Mouse (Mus musculus) cerebellum, adult 2 months (tissue): ENCODE results near the gene Sec22a.

Experiments
- CTCF ChIP-seq: fragments of 200-500 bp; IDR thresholded peaks from 2 replicates; pipeline ENCODE4 v1.5.1; 2011; ENCODE audit warnings: low read depth, mild to moderate bottlenecking, control low read depth, low read length, moderate library complexity, borderline replicate concordance; ENCODE audit not compliant: insufficient read depth
- POLR2A ChIP-seq: fragments of 200-500 bp; IDR thresholded peaks from 2 replicates; pipeline ENCODE4 v1.6.1; 2011; ENCODE audit warnings: low read length, control low read depth, borderline replicate concordance; ENCODE audit not compliant: insufficient read depth

- TF ChIP-seq CTCF, result no peak
- TF ChIP-seq POLR2A, result no peak
Observed at GRCm38 (mm10) chr16:35392813-35393212, 29.1 kb upstream of the Sec22a start.
